Mouse (Mus musculus) CD8-positive naive resting alpha-beta T cell, adult 57 days (primary cell): Measurements from ENCODE around the gene Mtif2. TPM values are rescaled to one million over a fixed set of nuclear protein-coding genes. Genes with fewer than 3 reads are reported as not detected.

Experiments
- total RNA-seq: library from RNA; stranded (reverse); gene quantifications from one replicate; pipeline ENCODE4 v1.2.4, GENCODE M21; 2023

The Mtif2 gene
- total RNA-seq = 25.1 TPM

GRCm38 (mm10) chr11:29525988-29526794 lies at the start of gene Mtif2:
Mtif2 (plus strand) TSS chr11:29526408.

GRCm38 (mm10) chr11:29514682-29515412 lies 11.4 kb upstream of the Mtif2 start, which contains the start of gene Prorsd1:
Prorsd1 (minus strand) TSS chr11:29515033.

GRCm38 (mm10) chr11:29547752-29548503 lies 21.7 kb downstream of the Mtif2 start, which contains the start of the genes Clhc1 and Rps27a:
Clhc1 (plus strand) TSS chr11:29547950.
Rps27a (minus strand) TSS chr11:29548109.

Other genes starting within 250 kb of the Mtif2 start
- gene Ccdc88a, start 152.8 kb upstream of the Mtif2 start, total RNA-seq = 5.4 TPM
- gene Prorsd1, start 11.4 kb upstream of the Mtif2 start, total RNA-seq = 20.0 TPM
- 0.64 TPM for gene Clhc1, start 21.5 kb downstream of the Mtif2 start, total RNA-seq
- gene Rps27a, start 21.7 kb downstream of the Mtif2 start, total RNA-seq = 2,028 TPM
- gene Rtn4, start 166.5 kb downstream of the Mtif2 start, total RNA-seq = 82.1 TPM